Mouse (Mus musculus): ENCODE data around the gene Epop.

DNA sequence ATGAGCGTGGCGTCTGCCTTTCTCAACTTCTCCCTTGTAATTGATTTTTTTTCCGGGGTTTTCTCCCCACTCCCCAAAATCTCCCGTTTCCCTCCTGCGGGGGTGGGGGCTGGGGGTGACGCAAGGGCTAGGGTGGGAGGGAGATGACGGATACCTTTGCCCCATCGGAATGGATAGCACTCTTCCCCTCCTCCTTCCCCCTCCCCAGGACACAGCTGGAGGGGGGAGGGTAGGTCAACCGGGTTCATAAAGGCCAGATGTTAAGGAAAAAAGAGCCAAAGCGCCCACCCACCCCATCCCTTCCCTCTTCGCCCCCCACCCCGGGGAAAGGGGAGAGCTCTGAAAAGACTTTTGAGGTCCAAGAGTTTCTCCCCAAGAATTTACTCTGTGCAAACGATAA lies 3.1 kb downstream of the Epop start:
- TF ChIP-seq CTCF (IDR thresholded peaks at IDR 0.05; ENCODE audit: low read depth, low read length) (no peak), POLR2A (IDR thresholded peaks at IDR 0.05; ENCODE audit: insufficient read depth, low read length) (no peak)
